Comparison of ENCODE assay signal across 10 mouse cellular contexts in the genomic region with DNA sequence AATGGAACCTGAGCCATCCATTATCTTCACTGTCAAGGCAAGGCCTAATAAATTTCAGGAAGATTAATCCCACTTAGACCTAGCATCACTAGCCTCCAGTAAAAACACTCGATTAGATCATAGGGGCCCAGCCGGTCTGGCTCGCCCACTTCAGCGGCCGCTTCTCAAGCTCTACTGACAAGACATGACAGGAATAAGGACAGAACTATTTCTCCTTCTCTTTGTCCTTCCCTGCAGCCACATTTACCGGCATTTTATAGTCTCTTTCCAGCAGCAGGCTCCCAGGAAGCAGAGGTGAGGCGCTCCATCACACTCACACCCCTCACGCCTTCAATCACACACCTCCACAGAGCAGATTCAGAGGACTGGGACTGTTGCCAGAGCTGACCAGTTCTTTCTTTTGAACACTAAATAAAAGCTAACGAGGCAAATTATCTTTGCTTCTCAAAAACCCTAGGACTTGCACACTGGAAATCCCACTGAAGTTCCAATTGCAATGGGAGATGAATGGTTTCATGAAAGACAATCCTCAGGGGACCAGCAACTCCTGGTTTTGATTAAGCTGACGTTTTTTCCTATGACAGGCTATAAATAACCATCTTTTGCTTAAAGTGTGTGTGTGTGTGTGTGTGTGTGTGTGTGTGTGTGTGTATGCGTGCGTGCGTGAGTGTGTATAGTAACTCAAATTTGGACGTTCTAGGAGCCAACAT.
DNase-seq lines count a peak whose midpoint lies in the region; TF ChIP-seq lines count a peak whose summit lies in the region.
"Had no signal": no experiment of that assay in that cellular context is flagged by ENCODE, and none has a peak within 500 bp of the region (broad histone marks: within the 10 kb centered on the region; RNA-seq: fewer than 3 reads in every experiment).

No protein-coding gene starts in this region.

- H3K27ac ChIP-seq in left cerebral cortex, adult 2 months: no peak overlapping the region

- intact Hi-C loops in heart, postnatal 36 days (cut with DNase I): no loop called here
- intact Hi-C loops in left cerebral cortex, adult 2 months (cut with DNase I): no loop called here

- no peak for TF ChIP-seq CTCF in left cerebral cortex, adult 2 months (IDR thresholded peaks at IDR 0.05)

- H3K4me3 ChIP-seq in left cerebral cortex, adult 2 months: no peak overlapping the region

- DNase-seq in heart, adult 11 months: peak; percentile 82
- DNase-seq in heart, postnatal 36 days: no peak
- DNase-seq in brain, adult 2 months (ENCODE audit: low read depth, low spot score): peak; percentile 24
- DNase-seq in forelimb bud, embryonic 11.5 days (ENCODE audit: low read depth, low spot score): peak; percentile 85
- DNase-seq in mesoderm, embryonic 11.5 days (ENCODE audit: low read depth, low spot score): peak; percentile 75
- DNase-seq in left cerebral cortex, adult 2 months (ENCODE audit: extremely low spot score in 1 of 2, low spot score in 2 of 2): no peak
- no peak for DNase-seq in layer of hippocampus, adult 11-12 months (ENCODE audit: low spot score)
- DNase-seq in cerebellum, adult 11-12 months: no peak
- DNase-seq: gastrocnemius, postnatal 14 days; layer of hippocampus, adult 9-11 months had no signal

Comparison
In these comparisons a context has a peak if more than half of its experiments do, and no peak if none do; other contexts are left out.
1. DNase-seq: peak in heart, adult 11 months (single experiment), brain, adult 2 months (single experiment), forelimb bud, embryonic 11.5 days (single experiment) and mesoderm, embryonic 11.5 days (single experiment); none in heart, postnatal 36 days (0 of 2), left cerebral cortex, adult 2 months (0 of 2), layer of hippocampus, adult 11-12 months (single experiment) and cerebellum, adult 11-12 months (single experiment).